Mouse (Mus musculus) limb, embryonic 13.5 days (tissue): Measurements from ENCODE around the gene Rab4a. TPM values are rescaled to one million over a fixed set of nuclear protein-coding genes. Genes with fewer than 3 reads are reported as not detected.

Experiments
- ATAC-seq: fragments of 200-750 bp; cut with Nextera tagmentation; 2 replicates; pipeline ENCODE4 v1.8.0; 2017; ENCODE audit warnings: low read depth, moderate number of reproducible peaks, moderate TSS enrichment; ENCODE audit not compliant: low FRiP score
- H3K27ac ChIP-seq: fragments of 300-500 bp; sonication (generic); 2 replicates; pipeline ENCODE4 v1.5.1; 2015; ENCODE audit warnings: inconsistent platforms, mild to moderate bottlenecking, moderate library complexity
- H3K27me3 ChIP-seq: fragments of 300-500 bp; sonication (generic); 2 replicates; pipeline ENCODE4 v1.6.1; 2015; ENCODE audit warnings: mild to moderate bottlenecking, inconsistent platforms
- H3K36me3 ChIP-seq: fragments of 300-500 bp; sonication (generic); 2 replicates; pipeline ENCODE4 v1.6.1; 2015; ENCODE audit warnings: inconsistent platforms, mild to moderate bottlenecking, moderate library complexity
- H3K4me1 ChIP-seq: fragments of 300-500 bp; sonication (generic); 2 replicates; pipeline ENCODE4 v1.6.1; 2015; ENCODE audit warnings: inconsistent platforms
- H3K4me2 ChIP-seq: fragments of 300-500 bp; sonication (generic); replicated peaks from 2 replicates; pipeline ENCODE4 v1.6.1; 2015; ENCODE audit warnings: inconsistent platforms, mild to moderate bottlenecking, moderate library complexity
- H3K4me3 ChIP-seq: fragments of 300-500 bp; sonication (generic); 2 replicates; pipeline ENCODE4 v1.5.1; 2015; ENCODE audit warnings: moderate library complexity, mild to moderate bottlenecking, inconsistent platforms
- H3K9ac ChIP-seq: fragments of 300-500 bp; sonication (generic); 2 replicates; pipeline ENCODE4 v1.6.1; 2015; ENCODE audit warnings: mild to moderate bottlenecking, inconsistent platforms
- H3K9me3 ChIP-seq: fragments of 300-500 bp; sonication (generic); 2 replicates; pipeline ENCODE4 v1.6.1; 2016; ENCODE audit warnings: inconsistent platforms
- WGBS: fragments of 180-500 bp; shearing (Covaris S2); methylation state at CpG from one replicate; pipeline ENCODE4 v1.1.7; 2015; 5-methylcytosine and 5-hydroxymethylcytosine counted together
- polyA plus RNA-seq: library from polyadenylated mRNA; unstranded; fragments of >200 nt; fragmentation: Nextera tagmentation; extraction: Ambion mirVana; gene quantifications from 2 replicates; pipeline ENCODE4 v1.2.1, GENCODE M21; 2015

Rab4a gene
- polyA plus RNA-seq, 1 experiment from 2014 or later = 47.5 TPM

- no peak overlapping the region for H3K9ac ChIP-seq
- no peaks in the 10 kb centered on the region for H3K36me3 ChIP-seq
- no peaks in the 10 kb centered on the region for H3K9me3 ChIP-seq
- H3K4me1 ChIP-seq = peaks cover 18% of the 10 kb centered on the region
- no peak overlapping the region for H3K27ac ChIP-seq
- ATAC-seq = no peak
- H3K4me3 ChIP-seq = no peak overlapping the region
- 67% methylated on average over 16 of the region's 16 CpGs for WGBS
- peaks cover 2% of the 10 kb centered on the region; the same call in 1 of the 2 replicates for H3K27me3 ChIP-seq
- no peak overlapping the region for H3K4me2 ChIP-seq
Measured at GRCm38 (mm10) chr8:123768492-123769356, 37.1 kb upstream of the Rab4a start.

GRCm38 (mm10) chr8:123773468-123773867 lies 32.3 kb upstream of the Rab4a start:
- 0 out of 2 replicates have a peak overlapping the region, but pooled peaks have one; percentile 1 for H3K4me2 ChIP-seq
- peak; percentile 51; the same call in 1 of the 2 replicates for ATAC-seq
- no peak overlapping the region for H3K27ac ChIP-seq
- H3K9ac ChIP-seq = no peak overlapping the region
- no peaks in the 10 kb centered on the region for H3K36me3 ChIP-seq
- 37% methylated on average over 12 of the region's 12 CpGs for WGBS
- no peak overlapping the region for H3K4me3 ChIP-seq
- peaks cover 13% of the 10 kb centered on the region for H3K4me1 ChIP-seq
- no peaks in the 10 kb centered on the region for H3K27me3 ChIP-seq
- H3K9me3 ChIP-seq = no peaks in the 10 kb centered on the region

GRCm38 (mm10) chr8:123774491-123774890 lies 31.3 kb upstream of the Rab4a start:
- Histone ChIP-seq H3K4me3 (no peak overlapping the region), H3K36me3 (no peaks in the 10 kb centered on the region), H3K4me1 (peaks cover 10% of the 10 kb centered on the region; the same call in 1 of the 2 replicates), H3K27ac (no peak overlapping the region), H3K9me3 (no peaks in the 10 kb centered on the region), H3K9ac (no peak overlapping the region), H3K4me2 (no peak overlapping the region), H3K27me3 (no peaks in the 10 kb centered on the region)
- ATAC-seq = no peak
- WGBS = 93% methylated on average over 1 of the region's 1 CpGs

- Histone ChIP-seq H3K9me3 (no peaks in the 10 kb centered on the region), H3K36me3 (no peaks in the 10 kb centered on the region), H3K27me3 (no peaks in the 10 kb centered on the region), H3K4me1 (peaks cover 20% of the 10 kb centered on the region), H3K4me3 (no peak overlapping the region), H3K4me2 (no peak overlapping the region), H3K27ac (no peak overlapping the region), H3K9ac (no peak overlapping the region)
- no peak for ATAC-seq
- WGBS = 61% methylated on average over 7 of the region's 7 CpGs
Measured at GRCm38 (mm10) chr8:123777319-123777718, 28.5 kb upstream of the Rab4a start.

DNA sequence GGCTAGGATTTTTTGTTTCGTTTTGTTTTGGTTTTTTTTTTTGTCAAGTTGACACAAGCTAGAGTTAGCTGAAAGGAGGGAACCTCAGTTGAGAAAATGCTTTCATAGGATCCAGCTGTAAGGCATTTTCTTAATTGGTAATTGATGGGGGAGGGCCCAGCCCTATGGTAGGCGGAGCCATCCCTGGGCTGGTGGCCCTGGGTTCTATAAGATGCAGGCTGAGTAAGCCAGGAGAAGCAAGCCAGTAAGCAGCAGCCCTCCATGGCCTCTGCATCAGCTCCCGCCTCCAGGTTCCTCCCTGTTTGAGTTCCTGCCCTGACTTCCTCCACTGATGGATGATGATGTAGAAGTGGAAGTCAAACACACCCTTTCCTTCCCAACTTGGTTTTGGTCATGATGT lies 25.3 kb upstream of the Rab4a start:
- Histone ChIP-seq H3K9me3 (no peaks in the 10 kb centered on the region), H3K4me2 (no peak overlapping the region), H3K27me3 (no peaks in the 10 kb centered on the region), H3K4me1 (peaks cover 13% of the 10 kb centered on the region), H3K36me3 (no peaks in the 10 kb centered on the region), H3K27ac (no peak overlapping the region), H3K4me3 (no peak overlapping the region), H3K9ac (no peak overlapping the region)
- no peak for ATAC-seq
- 47% methylated on average over 3 of the region's 3 CpGs for WGBS

- peaks cover 2% of the 10 kb centered on the region; the same call in 1 of the 2 replicates for H3K27me3 ChIP-seq
- ATAC-seq = no peak
- no peaks in the 10 kb centered on the region for H3K9me3 ChIP-seq
- H3K4me3 ChIP-seq = no peak overlapping the region
- WGBS = 30% methylated on average over 8 of the region's 8 CpGs
- no peak overlapping the region for H3K27ac ChIP-seq
- H3K4me2 ChIP-seq = no peak overlapping the region
- H3K4me1 ChIP-seq = peaks cover 13% of the 10 kb centered on the region
- no peaks in the 10 kb centered on the region for H3K36me3 ChIP-seq
- H3K9ac ChIP-seq = no peak overlapping the region
Measured at GRCm38 (mm10) chr8:123781256-123781655, 24.5 kb upstream of the Rab4a start.

DNA sequence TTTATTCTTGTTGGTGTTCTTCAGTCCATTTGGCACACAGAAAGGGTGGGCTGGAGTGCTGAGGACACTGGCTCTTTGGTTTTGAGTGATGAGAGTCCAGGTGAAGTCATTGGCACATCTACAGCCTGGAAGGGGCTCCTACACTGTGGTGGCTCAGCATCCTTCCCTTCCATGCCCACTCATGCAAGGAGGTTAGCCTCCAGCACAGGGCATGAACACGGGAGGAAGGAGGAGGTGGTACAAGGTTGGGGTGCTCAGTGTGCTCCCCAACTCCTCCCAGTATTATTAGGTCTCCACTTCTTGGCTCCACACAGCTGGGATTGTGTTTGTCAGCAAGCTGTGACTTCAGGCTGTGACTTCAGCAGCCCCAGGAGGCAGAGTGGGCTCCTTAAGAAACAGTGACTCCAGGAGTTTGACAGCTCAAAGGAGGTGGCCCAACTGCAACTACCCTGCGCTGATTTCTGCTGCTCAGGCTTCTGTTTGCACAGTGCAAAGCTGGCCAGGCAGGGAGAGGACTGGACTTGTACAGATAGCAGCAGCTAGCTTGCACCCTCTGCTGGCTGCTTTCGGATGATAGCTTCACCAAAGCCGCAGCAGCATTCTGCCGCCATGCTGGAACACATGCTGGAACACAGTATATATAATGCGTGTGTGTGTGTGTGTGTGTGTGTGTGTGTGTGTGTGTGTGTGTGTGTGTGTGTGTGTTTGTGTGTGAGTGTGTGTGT lies 22.1 kb upstream of the Rab4a start:
- 12% methylated on average over 6 of the region's 6 CpGs for WGBS
- peaks cover 7% of the 10 kb centered on the region for H3K27me3 ChIP-seq
- H3K4me3 ChIP-seq = no peak overlapping the region
- no peak overlapping the region for H3K4me2 ChIP-seq
- H3K9me3 ChIP-seq = no peaks in the 10 kb centered on the region
- no peaks in the 10 kb centered on the region for H3K36me3 ChIP-seq
- H3K4me1 ChIP-seq = peaks cover 13% of the 10 kb centered on the region
- no peak overlapping the region for H3K9ac ChIP-seq
- peak; percentile 84 for ATAC-seq
- H3K27ac ChIP-seq = no peak overlapping the region

DNA sequence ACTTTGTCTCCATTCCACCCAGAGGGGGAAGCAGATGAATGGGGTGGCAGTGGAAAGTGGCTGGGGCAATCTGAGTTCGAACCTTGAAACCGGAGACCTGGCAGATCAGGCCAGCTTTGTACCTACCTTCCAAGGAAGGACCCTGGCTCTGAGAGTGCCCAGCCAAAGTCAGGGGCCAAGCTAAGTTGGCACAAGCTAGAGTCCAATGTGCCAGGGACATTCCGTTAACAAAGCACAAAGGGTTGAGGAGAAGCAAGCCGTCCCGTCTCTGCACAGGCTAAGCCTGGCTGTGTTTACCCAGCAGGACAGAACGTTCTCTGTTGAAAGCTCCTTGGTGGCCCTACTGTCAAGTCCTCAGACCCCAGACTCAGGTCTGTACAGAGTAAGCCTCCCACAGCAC lies 19.6 kb upstream of the Rab4a start:
- no peaks in the 10 kb centered on the region for H3K36me3 ChIP-seq
- no peaks in the 10 kb centered on the region for H3K9me3 ChIP-seq
- no peak overlapping the region for H3K27ac ChIP-seq
- WGBS = 79% methylated on average over 6 of the region's 6 CpGs
- no peak overlapping the region for H3K9ac ChIP-seq
- peaks cover 11% of the 10 kb centered on the region for H3K27me3 ChIP-seq
- no peak overlapping the region for H3K4me2 ChIP-seq
- H3K4me3 ChIP-seq = no peak overlapping the region
- peaks cover 6% of the 10 kb centered on the region for H3K4me1 ChIP-seq
- ATAC-seq = no peak

DNA sequence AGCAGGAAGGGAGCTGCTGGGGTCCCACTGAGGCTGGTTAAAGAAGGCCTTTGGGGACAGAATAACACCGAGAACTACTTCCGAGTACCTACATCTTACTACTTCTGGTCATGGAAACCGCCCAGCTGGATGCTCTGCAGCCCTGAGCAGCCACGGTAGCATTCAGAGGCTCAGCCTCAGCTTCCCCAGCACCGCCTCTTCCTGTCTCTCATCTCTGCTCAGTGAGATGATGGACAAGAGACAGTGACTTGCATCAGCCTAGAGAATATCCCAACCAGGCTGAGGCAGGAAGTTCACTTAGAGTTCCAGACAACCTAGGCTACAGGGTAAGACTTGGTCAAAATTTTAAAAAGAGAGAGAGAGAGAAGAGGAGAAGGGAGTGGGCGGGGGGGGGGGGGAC lies 19.1 kb upstream of the Rab4a start:
- H3K27me3 ChIP-seq = peaks cover 11% of the 10 kb centered on the region
- H3K4me2 ChIP-seq = no peak overlapping the region
- H3K4me1 ChIP-seq = 0 out of 2 replicates have a peak, but pooled peaks cover 3% of the 10 kb centered on the region
- H3K36me3 ChIP-seq = no peaks in the 10 kb centered on the region
- no peak for ATAC-seq
- H3K9ac ChIP-seq = no peak overlapping the region
- 71% methylated on average over 6 of the region's 6 CpGs for WGBS
- no peak overlapping the region for H3K4me3 ChIP-seq
- H3K27ac ChIP-seq = no peak overlapping the region
- H3K9me3 ChIP-seq = no peaks in the 10 kb centered on the region

GRCm38 (mm10) chr8:123787254-123787897 lies 18.4 kb upstream of the Rab4a start:
- no peak overlapping the region for H3K9ac ChIP-seq
- 0 out of 2 replicates have a peak, but pooled peaks cover 3% of the 10 kb centered on the region for H3K4me1 ChIP-seq
- 53% methylated on average over 21 of the region's 21 CpGs for WGBS
- no peaks in the 10 kb centered on the region for H3K36me3 ChIP-seq
- no peak overlapping the region for H3K27ac ChIP-seq
- 0 out of 2 replicates have a peak overlapping the region, but pooled peaks have one; percentile 2 for H3K4me2 ChIP-seq
- H3K9me3 ChIP-seq = no peaks in the 10 kb centered on the region
- H3K4me3 ChIP-seq = no peak overlapping the region
- H3K27me3 ChIP-seq = peaks cover 11% of the 10 kb centered on the region
- no peak for ATAC-seq

DNA sequence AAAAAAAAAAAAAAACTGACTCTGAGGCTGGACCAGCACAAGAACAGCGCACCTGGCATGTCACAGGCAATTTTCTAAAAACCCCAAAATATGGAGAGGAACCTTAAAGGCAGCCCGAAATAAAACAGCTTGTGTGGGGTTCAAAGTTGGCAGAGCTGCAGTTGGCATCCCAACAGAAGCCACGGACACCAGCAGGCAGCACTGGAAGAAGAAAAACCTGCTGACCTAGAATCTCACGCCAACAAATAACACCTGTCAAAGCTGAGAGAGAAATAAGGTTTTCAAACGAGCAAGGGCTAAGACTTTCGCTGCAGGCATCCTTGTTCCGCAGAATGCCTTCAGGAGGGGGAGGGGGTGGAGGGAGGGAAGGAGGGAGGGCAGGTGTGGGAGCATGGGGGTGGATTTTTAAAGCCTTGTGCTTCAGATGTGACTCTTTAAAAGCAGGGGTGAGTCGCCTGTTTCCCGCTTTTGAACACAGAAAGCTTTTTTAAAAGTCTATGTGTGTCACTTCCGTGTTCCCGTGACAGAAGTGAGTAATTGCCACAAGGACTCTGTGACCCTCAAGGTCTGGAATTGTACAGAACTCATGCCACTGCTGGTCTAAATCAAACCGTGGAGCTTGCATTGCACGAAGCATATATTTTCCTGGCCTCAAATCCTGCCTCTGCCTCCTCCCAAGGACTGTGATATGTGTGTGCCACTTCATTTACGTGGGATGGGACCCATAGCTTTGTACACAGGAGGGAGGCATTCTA lies 17.2 kb upstream of the Rab4a start:
- H3K4me2 ChIP-seq = no peak overlapping the region
- no peaks in the 10 kb centered on the region for H3K36me3 ChIP-seq
- 0 out of 2 replicates have a peak, but pooled peaks cover 2% of the 10 kb centered on the region for H3K4me1 ChIP-seq
- ATAC-seq = no peak
- 38% methylated on average over 14 of the region's 14 CpGs for WGBS
- H3K27ac ChIP-seq = no peak overlapping the region
- no peak overlapping the region for H3K9ac ChIP-seq
- H3K4me3 ChIP-seq = no peak overlapping the region
- H3K9me3 ChIP-seq = no peaks in the 10 kb centered on the region
- H3K27me3 ChIP-seq = peaks cover 11% of the 10 kb centered on the region
